Mouse (Mus musculus) embryonic facial prominence, embryonic 13.5 days (tissue): ENCODE results near the gene Gzma. TPM values are rescaled to one million over a fixed set of nuclear protein-coding genes. Genes with fewer than 3 reads are reported as not detected.

Experiments
- ATAC-seq: fragments of 200-750 bp; cut with Nextera tagmentation; 2 replicates; pipeline ENCODE4 v1.8.0; 2017; ENCODE audit warnings: low read depth; ENCODE audit not compliant: insufficient number of reproducible peaks, insufficient read depth, low FRiP score, low TSS enrichment
- H3K27ac ChIP-seq: fragments of 300-500 bp; sonication (generic); 2 replicates; pipeline ENCODE4 v1.5.1; 2015; ENCODE audit warnings: moderate library complexity, mild to moderate bottlenecking, inconsistent platforms
- H3K27me3 ChIP-seq: fragments of 300-500 bp; sonication (generic); 2 replicates; pipeline ENCODE4 v1.6.1; 2015; ENCODE audit warnings: mild to moderate bottlenecking, inconsistent platforms
- H3K36me3 ChIP-seq: fragments of 300-500 bp; sonication (generic); 2 replicates; pipeline ENCODE4 v1.6.1; 2015; ENCODE audit warnings: mild to moderate bottlenecking, inconsistent platforms
- H3K4me1 ChIP-seq: fragments of 300-500 bp; sonication (generic); 2 replicates; pipeline ENCODE4 v1.6.1; 2015; ENCODE audit warnings: inconsistent platforms
- H3K4me2 ChIP-seq: fragments of 300-500 bp; sonication (generic); 2 replicates; pipeline ENCODE4 v1.6.1; 2015; ENCODE audit warnings: moderate library complexity, mild to moderate bottlenecking, inconsistent platforms
- H3K4me3 ChIP-seq: fragments of 300-500 bp; sonication (generic); 2 replicates; pipeline ENCODE4 v1.5.1; 2015; ENCODE audit warnings: mild to moderate bottlenecking, inconsistent platforms
- H3K9ac ChIP-seq: fragments of 300-500 bp; sonication (generic); 2 replicates; pipeline ENCODE4 v1.6.1; 2015; ENCODE audit warnings: mild to moderate bottlenecking, inconsistent platforms
- H3K9me3 ChIP-seq: fragments of 300-500 bp; sonication (generic); 2 replicates; pipeline ENCODE4 v1.6.1; 2016; ENCODE audit warnings: inconsistent platforms
- WGBS: fragments of 180-500 bp; shearing (Covaris S2); methylation state at CpG from one replicate; pipeline ENCODE4 v1.1.7; 2015; ENCODE audit warnings: mixed read lengths; 5-methylcytosine and 5-hydroxymethylcytosine counted together
- polyA plus RNA-seq: library from polyadenylated mRNA; unstranded; fragments of >200 nt; fragmentation: Nextera tagmentation; extraction: Ambion mirVana; gene quantifications from 2 replicates; pipeline ENCODE4 v1.2.1, GENCODE M21; 2015

Gzma gene
- polyA plus RNA-seq, 1 experiment from 2014 or later = not detected

GRCm38 (mm10) chr13:113087226-113088017 is 13.4 kb downstream of the Gzma start:
- Histone ChIP-seq H3K4me3 (no peak overlapping the region), H3K9me3 (no peaks in the 10 kb centered on the region), H3K4me1 (no peaks in the 10 kb centered on the region), H3K27me3 (no peaks in the 10 kb centered on the region), H3K36me3 (no peaks in the 10 kb centered on the region), H3K27ac (no peak overlapping the region), H3K4me2 (no peak overlapping the region), H3K9ac (no peak overlapping the region)
- ATAC-seq = no peak
- 80% methylated on average over 13 of the region's 13 CpGs for WGBS

GRCm38 (mm10) chr13:113084732-113085131 is 16.0 kb downstream of the Gzma start:
- Histone ChIP-seq H3K9ac (no peak overlapping the region), H3K27me3 (no peaks in the 10 kb centered on the region), H3K27ac (no peak overlapping the region), H3K36me3 (no peaks in the 10 kb centered on the region), H3K4me2 (no peak overlapping the region), H3K4me3 (no peak overlapping the region), H3K4me1 (no peaks in the 10 kb centered on the region), H3K9me3 (no peaks in the 10 kb centered on the region)
- WGBS = 83% methylated on average over 5 of the region's 5 CpGs
- ATAC-seq = no peak

GRCm38 (mm10) chr13:113082101-113082500 is 18.7 kb downstream of the Gzma start:
- WGBS = 55% methylated on average over 1 of the region's 1 CpGs
- H3K27me3 ChIP-seq = no peaks in the 10 kb centered on the region
- no peak overlapping the region for H3K27ac ChIP-seq
- H3K4me1 ChIP-seq = no peaks in the 10 kb centered on the region
- no peaks in the 10 kb centered on the region for H3K36me3 ChIP-seq
- no peak overlapping the region for H3K4me3 ChIP-seq
- ATAC-seq = no peak
- H3K9me3 ChIP-seq = no peaks in the 10 kb centered on the region
- H3K9ac ChIP-seq = no peak overlapping the region
- no peak overlapping the region for H3K4me2 ChIP-seq

- Histone ChIP-seq H3K27ac (no peak overlapping the region), H3K4me1 (no peaks in the 10 kb centered on the region), H3K9me3 (no peaks in the 10 kb centered on the region), H3K36me3 (no peaks in the 10 kb centered on the region), H3K27me3 (no peaks in the 10 kb centered on the region), H3K4me2 (no peak overlapping the region), H3K4me3 (no peak overlapping the region), H3K9ac (no peak overlapping the region)
- 82% methylated on average over 9 of the region's 9 CpGs for WGBS
- ATAC-seq = no peak
These were observed 21.8 kb downstream of the Gzma start for GRCm38 (mm10) chr13:113079021-113079420.

GRCm38 (mm10) chr13:113064542-113064941 is 36.2 kb downstream of the Gzma start:
- ATAC-seq = no peak
- Histone ChIP-seq H3K4me3 (no peak overlapping the region), H3K9me3 (no peaks in the 10 kb centered on the region), H3K9ac (no peak overlapping the region), H3K27me3 (no peaks in the 10 kb centered on the region), H3K36me3 (no peaks in the 10 kb centered on the region), H3K4me2 (no peak overlapping the region), H3K27ac (no peak overlapping the region), H3K4me1 (no peaks in the 10 kb centered on the region)
- 80% methylated on average over 9 of the region's 9 CpGs for WGBS

GRCm38 (mm10) chr13:113061746-113062145 is 39.0 kb downstream of the Gzma start:
- Histone ChIP-seq H3K9me3 (no peaks in the 10 kb centered on the region), H3K4me1 (no peaks in the 10 kb centered on the region), H3K27me3 (no peaks in the 10 kb centered on the region), H3K4me3 (no peak overlapping the region), H3K4me2 (no peak overlapping the region), H3K27ac (no peak overlapping the region), H3K9ac (no peak overlapping the region), H3K36me3 (no peaks in the 10 kb centered on the region)
- ATAC-seq = no peak
- 92% methylated on average over 6 of the region's 6 CpGs for WGBS

- 46% methylated on average over 8 of the region's 8 CpGs for WGBS
- H3K36me3 ChIP-seq = no peaks in the 10 kb centered on the region
- H3K4me2 ChIP-seq = no peak overlapping the region
- H3K9ac ChIP-seq = no peak overlapping the region
- no peak overlapping the region for H3K27ac ChIP-seq
- H3K4me1 ChIP-seq = no peaks in the 10 kb centered on the region
- H3K9me3 ChIP-seq = no peaks in the 10 kb centered on the region
- no peak overlapping the region for H3K4me3 ChIP-seq
- H3K27me3 ChIP-seq = no peaks in the 10 kb centered on the region
- no peak for ATAC-seq
These were observed 45.0 kb downstream of the Gzma start for GRCm38 (mm10) chr13:113055826-113056225.

GRCm38 (mm10) chr13:113054230-113054629 is 46.6 kb downstream of the Gzma start:
- Histone ChIP-seq H3K9me3 (no peaks in the 10 kb centered on the region), H3K27ac (no peak overlapping the region), H3K36me3 (no peaks in the 10 kb centered on the region), H3K27me3 (no peaks in the 10 kb centered on the region), H3K4me1 (no peaks in the 10 kb centered on the region), H3K4me2 (no peak overlapping the region), H3K4me3 (no peak overlapping the region), H3K9ac (no peak overlapping the region)
- ATAC-seq = no peak
- WGBS = 92% methylated on average over 8 of the region's 8 CpGs

GRCm38 (mm10) chr13:113047647-113048046 is 53.1 kb downstream of the Gzma start:
- Histone ChIP-seq H3K9ac (no peak overlapping the region), H3K27ac (no peak overlapping the region), H3K27me3 (no peaks in the 10 kb centered on the region), H3K36me3 (peaks cover 11% of the 10 kb centered on the region), H3K4me3 (no peak overlapping the region), H3K4me2 (no peak overlapping the region), H3K9me3 (no peaks in the 10 kb centered on the region), H3K4me1 (peaks cover 9% of the 10 kb centered on the region)
- WGBS = 73% methylated on average over 3 of the region's 3 CpGs
- ATAC-seq = no peak

- H3K27me3 ChIP-seq = no peaks in the 10 kb centered on the region
- no peaks in the 10 kb centered on the region for H3K9me3 ChIP-seq
- H3K4me2 ChIP-seq = peak overlapping the region; percentile 70
- H3K27ac ChIP-seq = no peak overlapping the region
- no peak overlapping the region for H3K4me3 ChIP-seq
- no peak for ATAC-seq
- H3K4me1 ChIP-seq = peaks cover 9% of the 10 kb centered on the region
- peaks cover 17% of the 10 kb centered on the region for H3K36me3 ChIP-seq
- H3K9ac ChIP-seq = no peak overlapping the region
These were observed 53.8 kb downstream of the Gzma start for GRCm38 (mm10) chr13:113047018-113047417.

GRCm38 (mm10) chr13:113046211-113046883 is 54.4 kb downstream of the Gzma start, which contains the start of gene Gpx8:
Gene Gpx8 (minus strand): TSS chr13:113046410.
- Histone ChIP-seq H3K4me1 (peaks cover 9% of the 10 kb centered on the region), H3K9ac (peak within 1 kb of the TSS; percentile 75), H3K4me3 (peak within 1 kb of the TSS; percentile 65), H3K27me3 (no peaks in the 10 kb centered on the region), H3K9me3 (no peaks in the 10 kb centered on the region), H3K36me3 (peaks cover 24% of the 10 kb centered on the region), H3K4me2 (peak within 1 kb of the TSS; percentile 70), H3K27ac (peak within 1 kb of the TSS; percentile 88)
- WGBS = 4% methylated on average over 21 of the region's 21 CpGs
- peak; percentile 85 for ATAC-seq
